Mouse (Mus musculus) heart, postnatal 25 days (tissue): ENCODE measurements around the gene Haus8. TPM values are rescaled to one million over a fixed set of nuclear protein-coding genes. Genes with fewer than 3 reads are reported as not detected.
"Not testable (repeated sequence)": the region's sequence is repeated elsewhere in the genome, so short reads cannot be mapped to it uniquely, and the experiment has no call there.

ENCODE experiments used
- DNase-seq: peaks from one replicate; pipeline ENCODE4 v3.0.0; 2022; ENCODE audit warnings: low spot score
- intact Hi-C: fragments of 180-260 bp; cut with DNase I; formaldehyde crosslinking; loops from one replicate; pipeline ENCODE4 v1.15.1; 2025
- total RNA-seq, 2 experiments: library from RNA; stranded (reverse); gene quantifications; 2 replicates each; pipeline ENCODE4 v1.2.3; 2021

The Haus8 gene
- total RNA-seq, 2 experiments from 2014 or later = 31.6 to 36.1 TPM

GRCm38 (mm10) chr8:71289098-71289497 lies 16.4 kb upstream of the Haus8 start:
- no peak for DNase-seq
- intact Hi-C loops = loop anchor here (5.0 kb wide), 1 partner anchor 458 kb away; no protein-coding TSS in a partner anchor

- DNase-seq = no peak
- intact Hi-C loops = loop anchor here (5.0 kb wide), 1 partner anchor 459 kb away; no protein-coding TSS in a partner anchor
These were observed 15.8 kb upstream of the Haus8 start for GRCm38 (mm10) chr8:71288441-71288949.

- DNase-seq = not testable (repeated sequence)
- intact Hi-C loops = loop anchor here (5.0 kb wide), 1 partner anchor 461 kb away; no protein-coding TSS in a partner anchor
These were observed 13.5 kb upstream of the Haus8 start for GRCm38 (mm10) chr8:71286223-71286622.

GRCm38 (mm10) chr8:71282621-71283020 lies 9.9 kb upstream of the Haus8 start:
- intact Hi-C loops = loop anchor here (5.0 kb wide), 1 partner anchor 455 kb away; no protein-coding TSS in a partner anchor

GRCm38 (mm10) chr8:71281731-71282130 lies 9.0 kb upstream of the Haus8 start:
- DNase-seq = not testable (repeated sequence)
- intact Hi-C loops = loop anchor here (5.0 kb wide), 1 partner anchor 456 kb away; no protein-coding TSS in a partner anchor

More at GRCm38 (mm10) chr8:71282621-71283020, 9.9 kb upstream of the Haus8 start:
- peak; percentile 44 for DNase-seq

- DNase-seq, intact Hi-C loops: not testable (repeated sequence)
These were observed 6.7 kb upstream of the Haus8 start for GRCm38 (mm10) chr8:71279409-71279808.

GRCm38 (mm10) chr8:71276166-71276565 lies 3.4 kb upstream of the Haus8 start:
- no peak for DNase-seq
- intact Hi-C loops = no loop called here

GRCm38 (mm10) chr8:71274478-71274877 lies 1.7 kb upstream of the Haus8 start:
- DNase-seq = no peak
- intact Hi-C loops = no loop called here

GRCm38 (mm10) chr8:71273151-71273510 lies 397 bp upstream of the Haus8 start:
- peak; percentile 59 for DNase-seq
- intact Hi-C loops = loop anchor here (2.0 kb wide), 1 partner anchor 42 kb away; no protein-coding TSS in a partner anchor

- no peak for DNase-seq
- intact Hi-C loops = loop anchor here (2.0 kb wide), 2 partner anchors 43 to 473 kb away; no protein-coding TSS in a partner anchor
These were observed 1.1 kb downstream of the Haus8 start for GRCm38 (mm10) chr8:71271630-71272029.

GRCm38 (mm10) chr8:71268286-71268685 lies 4.4 kb downstream of the Haus8 start:
- intact Hi-C loops, DNase-seq: not testable (repeated sequence)

GRCm38 (mm10) chr8:71267690-71268089 lies 5.0 kb downstream of the Haus8 start:
- intact Hi-C loops = no loop called here
- DNase-seq = no peak

- intact Hi-C loops = loop anchor here (2.0 kb wide), 1 partner anchor 64 kb away; no protein-coding TSS in a partner anchor
- DNase-seq = no peak
These were observed 11.5 kb downstream of the Haus8 start for GRCm38 (mm10) chr8:71261234-71261633.

- intact Hi-C loops = no loop called here
- no peak for DNase-seq
These were observed 16.0 kb downstream of the Haus8 start for GRCm38 (mm10) chr8:71256545-71257232.

GRCm38 (mm10) chr8:71248203-71248602 lies 24.5 kb downstream of the Haus8 start:
- no peak for DNase-seq
- intact Hi-C loops = no loop called here

- intact Hi-C loops = no loop called here
- DNase-seq = no peak
These were observed 30.0 kb downstream of the Haus8 start for GRCm38 (mm10) chr8:71242757-71243156.

GRCm38 (mm10) chr8:71224560-71224959 lies 48.2 kb downstream of the Haus8 start:
- intact Hi-C loops = loop anchor here (5.0 kb wide), 1 partner anchor 183 kb away; the partner anchor contains the start of gene Ankle1
- no peak for DNase-seq

GRCm38 (mm10) chr8:71214266-71214665 lies 58.5 kb downstream of the Haus8 start:
- DNase-seq = not testable (repeated sequence)
- intact Hi-C loops = loop anchor here (10.0 kb wide), 1 partner anchor 561 kb away; no protein-coding TSS in a partner anchor

- DNase-seq, intact Hi-C loops: not testable (repeated sequence)
These were observed 67.2 kb downstream of the Haus8 start for GRCm38 (mm10) chr8:71205541-71205967.
